Mouse (Mus musculus) thymus, adult 2 months (tissue): ENCODE results near the gene Cep152. TPM values are rescaled to one million over a fixed set of nuclear protein-coding genes. Genes with fewer than 3 reads are reported as not detected.

ENCODE experiments used
- DNase-seq: peaks from one replicate; pipeline ENCODE4 v3.0.0; 2021
- H3K27ac ChIP-seq: fragments of 200-500 bp; 2 replicates; pipeline ENCODE4 v1.5.1; 2012; ENCODE audit warnings: low read length, control low read depth; ENCODE audit not compliant: control insufficient read depth, insufficient read depth
- H3K27me3 ChIP-seq: fragments of 200-500 bp; 2 replicates; pipeline ENCODE4 v1.6.1; 2012; ENCODE audit warnings: mild to moderate bottlenecking, low read length, moderate library complexity, mixed read lengths; ENCODE audit not compliant: control insufficient read depth, insufficient read depth
- H3K36me3 ChIP-seq: fragments of 200-500 bp; 2 replicates; pipeline ENCODE4 v1.6.1; 2012; ENCODE audit warnings: mild to moderate bottlenecking, low read length, moderate library complexity; ENCODE audit not compliant: control insufficient read depth, insufficient read depth
- H3K4me1 ChIP-seq: fragments of 200-500 bp; replicated peaks from 2 replicates; pipeline ENCODE4 v1.6.1; 2012; ENCODE audit warnings: low read length; ENCODE audit not compliant: control insufficient read depth, insufficient read depth
- H3K4me3 ChIP-seq: fragments of 200-500 bp; 2 replicates; pipeline ENCODE4 v1.5.1; 2012; ENCODE audit warnings: mild to moderate bottlenecking, low read length, control low read depth, moderate library complexity; ENCODE audit not compliant: control insufficient read depth, insufficient read depth
- CTCF ChIP-seq: fragments of 200-500 bp; IDR thresholded peaks from 2 replicates; pipeline ENCODE4 v1.5.1; 2012; ENCODE audit warnings: mild to moderate bottlenecking, control low read depth, low read length, moderate library complexity, borderline replicate concordance; ENCODE audit not compliant: control insufficient read depth, poor library complexity, insufficient read depth; ENCODE audit errors: extremely low read depth
- POLR2A ChIP-seq: fragments of 200-500 bp; IDR thresholded peaks from 2 replicates; pipeline ENCODE4 v1.6.1; 2012; ENCODE audit warnings: mild to moderate bottlenecking, low read length, control low read depth, moderate library complexity; ENCODE audit not compliant: control insufficient read depth, poor library complexity, insufficient read depth; ENCODE audit errors: extremely low read depth
- WGBS: fragments of 180-500 bp; shearing (Covaris S2); methylation state at CpG from one replicate; pipeline ENCODE4 v1.1.7; 2018; 5-methylcytosine and 5-hydroxymethylcytosine counted together
- polyA plus RNA-seq: library from polyadenylated mRNA; depleted of rRNA; stranded (reverse); fragments of >200 nt; gene quantifications from 2 replicates; pipeline ENCODE4 v1.2.3, GENCODE M21; 2012

Gene Cep152
- polyA plus RNA-seq, 1 experiment = 4.7 TPM

DNA sequence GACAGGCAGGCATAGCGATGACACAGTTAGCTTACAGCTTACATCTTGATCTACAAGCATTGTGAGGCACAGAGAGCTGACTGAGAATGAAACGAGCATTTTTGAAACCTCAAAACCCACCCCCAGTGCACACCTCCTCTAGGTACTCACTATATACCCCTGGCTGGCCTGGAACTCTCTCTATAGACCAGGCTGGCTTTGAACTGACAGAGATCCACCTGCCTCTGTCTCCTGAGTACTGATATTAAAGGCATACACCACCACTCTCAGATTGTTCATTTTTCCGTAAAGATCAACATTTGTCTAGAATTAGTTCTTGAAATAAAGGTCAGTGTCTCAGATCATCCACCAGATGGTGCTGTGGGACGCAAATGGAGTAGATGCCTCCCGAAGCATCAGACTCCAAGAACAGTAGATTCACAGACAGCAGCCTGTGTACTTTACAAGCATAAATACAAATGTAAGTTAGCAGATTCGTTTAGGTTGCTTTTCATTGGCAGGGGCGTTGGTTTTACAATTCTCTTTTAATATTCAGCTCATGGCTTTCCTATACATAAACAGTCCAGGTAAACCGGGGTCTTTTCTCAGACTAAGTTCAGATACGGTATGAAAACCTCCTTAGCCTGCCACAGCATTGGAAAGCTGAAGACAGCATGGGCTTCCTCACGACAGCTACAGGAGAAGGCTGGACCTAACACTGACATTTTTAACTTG, 35.1 kb upstream of the Cep152 start:
- DNase-seq = peak; percentile 78
- Histone ChIP-seq H3K36me3 (no peaks in the 10 kb centered on the region), H3K4me1 (peaks cover 7% of the 10 kb centered on the region), H3K4me3 (no peak overlapping the region), H3K27ac (no peak overlapping the region), H3K27me3 (no peaks in the 10 kb centered on the region)
- TF ChIP-seq POLR2A (no peak), CTCF (no peak)
- 14% methylated on average over 10 of the region's 10 CpGs for WGBS

DNA sequence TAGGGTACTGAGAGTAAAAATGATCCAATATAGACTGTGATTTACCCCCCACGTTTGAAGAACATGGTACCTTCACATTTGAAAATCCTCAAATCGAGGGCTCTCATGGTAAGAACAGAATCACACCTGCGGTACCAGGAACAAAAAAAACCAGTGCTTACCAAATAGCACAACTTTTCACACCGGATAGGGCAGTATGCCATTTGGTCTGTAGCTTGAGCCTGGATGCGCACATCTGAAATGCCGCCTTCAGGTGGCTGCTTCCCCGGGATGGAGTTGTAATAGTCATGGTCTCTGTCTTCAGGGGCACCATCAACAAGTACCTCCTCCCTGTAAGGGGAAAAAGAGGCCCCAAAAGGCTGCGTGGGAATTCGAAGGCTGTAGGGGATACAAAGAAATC, 30.5 kb upstream of the Cep152 start:
- WGBS = 94% methylated on average over 9 of the region's 9 CpGs
- Histone ChIP-seq H3K27ac (no peak overlapping the region), H3K36me3 (no peaks in the 10 kb centered on the region), H3K4me3 (no peak overlapping the region), H3K4me1 (peaks cover 1% of the 10 kb centered on the region; the same call in 1 of the 2 replicates), H3K27me3 (no peaks in the 10 kb centered on the region)
- no peak for DNase-seq
- TF ChIP-seq CTCF (no peak), POLR2A (no peak)

DNA sequence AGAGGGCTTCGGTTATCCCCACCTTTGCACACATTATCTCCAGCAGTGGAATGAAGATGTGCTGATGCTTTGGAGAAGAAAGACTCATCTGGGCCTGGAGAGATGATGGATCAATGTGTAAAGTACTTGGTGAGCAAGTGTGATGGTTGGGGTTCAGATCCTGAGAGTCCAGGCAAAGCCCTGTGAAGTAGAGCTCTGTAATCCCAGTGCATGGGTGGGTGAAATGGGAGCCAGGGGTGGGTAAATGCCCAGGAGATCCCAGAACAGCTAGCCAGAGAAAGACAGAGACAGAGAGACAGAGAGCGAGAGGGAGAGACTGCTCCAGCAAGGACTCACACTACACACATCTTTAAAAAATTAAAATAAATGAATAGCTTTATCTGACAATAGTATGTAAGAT, 28.4 kb upstream of the Cep152 start:
- Histone ChIP-seq H3K27me3 (no peaks in the 10 kb centered on the region), H3K27ac (no peak overlapping the region), H3K4me1 (no peaks in the 10 kb centered on the region), H3K4me3 (no peak overlapping the region), H3K36me3 (no peaks in the 10 kb centered on the region)
- no peak for DNase-seq
- 95% methylated on average over 2 of the region's 2 CpGs for WGBS
- TF ChIP-seq POLR2A (no peak), CTCF (no peak)

DNA sequence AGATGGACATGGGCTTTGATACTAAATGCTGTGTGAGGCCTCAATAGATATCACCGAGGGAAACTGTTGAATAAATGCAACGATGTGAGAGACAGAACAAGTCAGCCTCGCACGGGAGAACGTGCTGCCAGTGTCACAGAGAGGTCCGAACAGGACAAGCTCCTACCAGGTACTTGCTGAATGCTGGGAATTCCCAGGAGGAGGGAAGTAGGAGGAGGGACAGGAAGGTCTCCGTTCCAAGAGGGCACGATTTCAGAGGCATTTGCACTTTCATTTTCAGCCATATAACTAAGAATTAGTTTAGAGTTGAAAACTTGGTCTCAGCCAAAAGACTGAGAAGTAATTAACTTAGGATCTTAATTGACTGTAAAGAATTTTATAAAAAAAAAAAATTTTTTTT, 26.6 kb upstream of the Cep152 start:
- TF ChIP-seq CTCF (no peak), POLR2A (no peak)
- 87% methylated on average over 8 of the region's 8 CpGs for WGBS
- Histone ChIP-seq H3K4me3 (no peak overlapping the region), H3K36me3 (no peaks in the 10 kb centered on the region), H3K27ac (no peak overlapping the region), H3K4me1 (no peaks in the 10 kb centered on the region), H3K27me3 (no peaks in the 10 kb centered on the region)
- no peak for DNase-seq

DNA sequence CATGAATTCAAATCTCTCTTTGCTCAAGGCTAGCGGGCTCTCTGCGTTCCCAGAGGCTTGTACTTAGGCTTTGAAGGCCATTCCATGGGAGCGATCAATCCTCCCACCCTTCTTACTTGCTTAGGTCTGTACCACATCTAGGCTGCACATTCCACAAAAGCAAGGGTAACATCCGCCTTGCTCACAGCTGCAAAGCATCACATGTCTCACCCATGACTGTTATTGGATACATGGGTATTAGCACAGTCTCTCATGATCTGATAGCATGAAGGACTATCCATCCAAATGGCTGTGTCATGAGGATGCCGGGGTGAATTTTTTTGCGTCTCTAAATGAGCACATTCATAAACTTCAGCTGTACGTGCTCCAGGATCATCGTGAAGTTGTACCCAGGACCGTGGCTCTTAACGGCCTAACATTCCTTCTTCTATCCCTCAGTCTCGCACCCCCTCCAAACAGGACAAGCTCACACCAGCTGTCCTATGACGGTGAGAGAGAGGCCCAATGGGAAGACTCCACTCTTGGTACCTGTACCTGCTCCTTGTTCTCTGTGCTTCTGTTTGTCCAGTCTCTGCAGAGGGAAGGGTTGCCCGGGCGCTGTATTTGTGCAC, 25.9 kb upstream of the Cep152 start:
- DNase-seq = no peak
- 97% methylated on average over 14 of the region's 14 CpGs for WGBS
- Histone ChIP-seq H3K27ac (no peak overlapping the region), H3K36me3 (no peaks in the 10 kb centered on the region), H3K4me1 (no peaks in the 10 kb centered on the region), H3K27me3 (no peaks in the 10 kb centered on the region), H3K4me3 (no peak overlapping the region)
- TF ChIP-seq CTCF = no peak
- TF ChIP-seq POLR2A = no peak

DNA sequence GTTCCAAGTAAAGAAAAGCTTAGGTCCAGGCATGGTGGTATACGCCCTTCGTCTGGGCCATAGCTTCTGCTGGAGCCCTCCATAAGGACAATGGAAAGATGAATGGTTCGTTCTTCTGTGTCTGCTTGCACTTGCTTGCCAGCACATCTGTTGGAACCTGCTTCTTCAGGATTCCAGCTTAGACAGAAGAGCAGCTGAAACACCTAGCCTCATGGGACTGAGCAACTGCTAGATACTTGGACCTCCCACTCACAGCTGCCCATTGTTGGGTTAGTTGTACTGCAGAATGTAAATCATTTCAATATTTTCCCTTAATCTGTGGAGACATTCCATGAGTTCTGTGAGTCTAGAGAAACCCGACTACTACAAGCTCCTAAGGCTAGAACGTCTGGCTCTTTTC, 25.1 kb upstream of the Cep152 start:
- no peak for DNase-seq
- no peak overlapping the region for H3K27ac ChIP-seq
- no peaks in the 10 kb centered on the region for H3K36me3 ChIP-seq
- TF ChIP-seq CTCF (no peak), POLR2A (no peak)
- WGBS = 97% methylated on average over 5 of the region's 5 CpGs
- H3K27me3 ChIP-seq = no peaks in the 10 kb centered on the region
- H3K4me1 ChIP-seq = no peaks in the 10 kb centered on the region
- no peak overlapping the region for H3K4me3 ChIP-seq

DNA sequence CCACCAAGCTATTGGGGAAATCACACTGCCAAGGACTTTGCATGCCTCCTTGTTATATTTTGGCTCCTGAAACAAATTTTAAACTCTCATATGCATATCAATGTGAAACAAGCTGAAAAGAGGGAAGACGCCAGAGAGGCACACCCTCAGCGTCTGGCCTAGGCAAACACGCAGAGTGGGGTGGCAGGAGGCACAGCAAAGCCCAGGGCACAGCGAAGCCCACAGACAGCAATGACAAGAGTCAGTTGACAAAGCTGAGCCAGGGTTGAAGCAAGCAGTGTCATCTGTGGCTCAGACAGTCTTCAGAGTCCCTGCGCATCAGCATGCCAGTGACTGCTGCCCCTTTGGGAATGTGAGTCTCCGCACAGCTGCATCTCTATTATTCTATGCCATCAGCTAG, 20.0 kb upstream of the Cep152 start:
- no peaks in the 10 kb centered on the region for H3K4me1 ChIP-seq
- WGBS = 95% methylated on average over 6 of the region's 6 CpGs

More for the DNA sequence above, 20.0 kb upstream of the Cep152 start:
- TF ChIP-seq POLR2A (no peak), CTCF (no peak)
- Histone ChIP-seq H3K36me3 (no peaks in the 10 kb centered on the region), H3K27me3 (no peaks in the 10 kb centered on the region), H3K4me3 (no peak overlapping the region), H3K27ac (no peak overlapping the region)
- no peak for DNase-seq
